Mouse (Mus musculus) olfactory bulb, adult 2 months (tissue): ENCODE measurements around the gene Pmel.

Experiments used
- CTCF ChIP-seq: fragments of 200-500 bp; IDR thresholded peaks from 2 replicates; pipeline ENCODE4 v1.5.1; 2012; ENCODE audit warnings: low read depth, mild to moderate bottlenecking, low read length, moderate library complexity; ENCODE audit not compliant: insufficient read depth
- POLR2A ChIP-seq: fragments of 200-500 bp; IDR thresholded peaks from 2 replicates; pipeline ENCODE4 v1.6.1; 2012; ENCODE audit warnings: mild to moderate bottlenecking, low read depth, low read length, moderate library complexity; ENCODE audit not compliant: insufficient read depth

DNA sequence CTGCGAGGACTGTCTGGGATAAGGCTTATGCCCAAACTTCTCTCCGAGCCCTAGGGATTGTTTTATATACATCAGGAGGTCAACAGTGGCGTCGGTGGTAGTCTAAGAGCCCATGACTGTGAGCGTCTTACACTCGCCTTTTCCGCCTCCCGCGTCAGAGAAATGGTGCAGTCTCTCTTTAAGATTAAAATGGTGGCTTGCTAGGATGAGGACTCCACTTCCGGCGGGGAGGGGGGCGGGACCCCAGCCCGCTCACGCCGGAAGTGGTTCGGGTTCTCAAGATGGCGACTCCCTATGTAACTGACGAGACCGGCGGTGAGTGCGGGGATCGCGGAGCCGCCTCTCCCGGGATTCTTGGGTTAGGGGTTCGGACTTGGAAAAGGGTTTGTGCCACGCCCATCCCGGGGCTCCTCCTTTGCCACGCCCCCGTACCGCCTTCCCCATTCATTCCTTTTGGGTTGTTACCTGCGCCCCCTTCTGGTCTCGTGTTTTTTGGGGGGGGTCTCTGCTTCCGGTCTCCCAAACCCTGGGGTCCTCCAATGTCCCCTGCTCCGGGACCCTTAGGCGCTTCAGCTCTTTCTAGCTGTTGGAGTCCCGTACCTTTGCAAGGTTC lies 44.4 kb downstream of the Pmel start:
- TF ChIP-seq CTCF (peak; percentile 63; the same call in 1 of the 2 replicates), POLR2A (peak; percentile 45; the same call in 1 of the 2 replicates)
